Mouse (Mus musculus) embryonic facial prominence, embryonic 11.5 days (tissue): ENCODE measurements around the gene Erich6. TPM values are rescaled to one million over a fixed set of nuclear protein-coding genes. Genes with fewer than 3 reads are reported as not detected.

Source experiments
- ATAC-seq: fragments of 200-750 bp; cut with Nextera tagmentation; replicated peaks from 2 replicates; pipeline ENCODE4 v1.8.0; 2017; ENCODE audit warnings: low read depth; ENCODE audit not compliant: insufficient number of reproducible peaks, low FRiP score, low TSS enrichment
- DNase-seq: peaks from one replicate; pipeline ENCODE4 v3.0.0-alpha.2; 2015; ENCODE audit warnings: low spot score
- H3K27ac ChIP-seq: fragments of 300-500 bp; sonication (generic); replicated peaks from 2 replicates; pipeline ENCODE4 v1.5.1; 2014; ENCODE audit warnings: mild to moderate bottlenecking, low read depth, low read length, control low read depth
- H3K27me3 ChIP-seq: fragments of 300-500 bp; sonication (generic); 2 replicates; pipeline ENCODE4 v1.6.1; 2014; ENCODE audit warnings: mild to moderate bottlenecking, low read length, moderate library complexity, mixed read lengths; ENCODE audit not compliant: control insufficient read depth, insufficient read depth
- H3K36me3 ChIP-seq: fragments of 300-500 bp; sonication (generic); replicated peaks from 2 replicates; pipeline ENCODE4 v1.6.1; 2014; ENCODE audit warnings: low read depth, mild to moderate bottlenecking, low read length, moderate library complexity, mixed read lengths; ENCODE audit not compliant: control insufficient read depth, insufficient read depth
- H3K4me1 ChIP-seq: fragments of 300-500 bp; sonication (generic); 2 replicates; pipeline ENCODE4 v1.6.1; 2014; ENCODE audit warnings: low read length, mixed read lengths; ENCODE audit not compliant: control insufficient read depth, insufficient read depth
- H3K4me2 ChIP-seq: fragments of 300-500 bp; sonication (generic); 2 replicates; pipeline ENCODE4 v1.6.1; 2014; ENCODE audit warnings: low read depth, mild to moderate bottlenecking, control low read depth, low read length, moderate library complexity
- H3K4me3 ChIP-seq: fragments of 300-500 bp; sonication (generic); 2 replicates; pipeline ENCODE4 v1.5.1; 2014; ENCODE audit warnings: low read depth, low read length, control low read depth
- H3K9ac ChIP-seq: fragments of 300-500 bp; sonication (generic); replicated peaks from 2 replicates; pipeline ENCODE4 v1.6.1; 2014; ENCODE audit warnings: mild to moderate bottlenecking, control low read depth, low read length
- H3K9me3 ChIP-seq: fragments of 300-500 bp; sonication (generic); replicated peaks from 2 replicates; pipeline ENCODE4 v1.6.1; 2016; ENCODE audit warnings: mild to moderate bottlenecking, low read length, inconsistent platforms, mixed read lengths; ENCODE audit not compliant: control insufficient read depth
- WGBS: fragments of 180-500 bp; shearing (Covaris S2); extraction: QIAGEN DNeasy Blood & Tissue Kit; methylation state at CpG from one replicate; pipeline ENCODE4 v1.1.7; 2014; 5-methylcytosine and 5-hydroxymethylcytosine counted together
- polyA plus RNA-seq: library from polyadenylated mRNA; unstranded; fragments of >200 nt; fragmentation: Nextera tagmentation; extraction: Ambion mirVana; gene quantifications from 2 replicates; pipeline ENCODE4 v1.2.1, GENCODE M21; 2014

Erich6 gene
- polyA plus RNA-seq, result 0.10 TPM in 1 of 2 replicates, not detected in the other

GRCm38 (mm10) chr3:58636406-58637295 is at the start of gene Erich6:
TSS of gene Erich6 (minus strand) at chr3:58637207.
- Histone ChIP-seq H3K27ac (no peak within 1 kb of the TSS), H3K4me2 (peak within 1 kb of the TSS; percentile 88), H3K9me3 (no peaks in the 10 kb centered on the region), H3K4me1 (no peaks in the 10 kb centered on the region), H3K9ac (peak within 1 kb of the TSS; percentile 52), H3K36me3 (no peaks in the 10 kb centered on the region), H3K27me3 (no peaks in the 10 kb centered on the region), H3K4me3 (peak within 1 kb of the TSS; percentile 45)
- peak; percentile 87 for ATAC-seq
- under 1% methylated on average over 34 of the region's 34 CpGs for WGBS
- DNase-seq, result peak; percentile 63

GRCm38 (mm10) chr3:58686206-58686921 is 49.4 kb upstream of the Erich6 start:
- H3K9me3 ChIP-seq, result no peaks in the 10 kb centered on the region
- no peak overlapping the region for H3K9ac ChIP-seq
- 80% methylated on average over 7 of the region's 7 CpGs for WGBS
- H3K4me3 ChIP-seq, result no peak overlapping the region
- H3K4me2 ChIP-seq, result no peak overlapping the region
- no peak overlapping the region for H3K27ac ChIP-seq
- ATAC-seq, result no peak
- DNase-seq, result no peak
- no peaks in the 10 kb centered on the region for H3K4me1 ChIP-seq
- no peaks in the 10 kb centered on the region for H3K27me3 ChIP-seq
- H3K36me3 ChIP-seq, result no peaks in the 10 kb centered on the region

- H3K4me1 ChIP-seq, result no peaks in the 10 kb centered on the region
- no peak for ATAC-seq
- no peak for DNase-seq
- H3K9me3 ChIP-seq, result no peaks in the 10 kb centered on the region
- 86% methylated on average over 3 of the region's 3 CpGs for WGBS
- H3K27me3 ChIP-seq, result no peaks in the 10 kb centered on the region
- no peak overlapping the region for H3K4me2 ChIP-seq
- no peak overlapping the region for H3K9ac ChIP-seq
- no peak overlapping the region for H3K4me3 ChIP-seq
- no peak overlapping the region for H3K27ac ChIP-seq
- no peaks in the 10 kb centered on the region for H3K36me3 ChIP-seq
Observed at GRCm38 (mm10) chr3:58685396-58685795, 48.4 kb upstream of the Erich6 start.

GRCm38 (mm10) chr3:58683346-58683745 is 46.3 kb upstream of the Erich6 start:
- Histone ChIP-seq H3K36me3 (no peaks in the 10 kb centered on the region), H3K4me1 (no peaks in the 10 kb centered on the region), H3K9ac (no peak overlapping the region), H3K4me2 (no peak overlapping the region), H3K9me3 (no peaks in the 10 kb centered on the region), H3K4me3 (no peak overlapping the region), H3K27me3 (no peaks in the 10 kb centered on the region), H3K27ac (no peak overlapping the region)
- WGBS, result 85% methylated on average over 7 of the region's 7 CpGs
- ATAC-seq (no peak), DNase-seq (no peak)

- H3K4me1 ChIP-seq, result no peaks in the 10 kb centered on the region
- H3K9ac ChIP-seq, result no peak overlapping the region
- ATAC-seq (no peak), DNase-seq (no peak)
- H3K27me3 ChIP-seq, result no peaks in the 10 kb centered on the region
- 91% methylated on average over 4 of the region's 4 CpGs for WGBS
- H3K36me3 ChIP-seq, result no peaks in the 10 kb centered on the region
- H3K4me3 ChIP-seq, result no peak overlapping the region
- no peak overlapping the region for H3K27ac ChIP-seq
- no peak overlapping the region for H3K4me2 ChIP-seq
- no peaks in the 10 kb centered on the region for H3K9me3 ChIP-seq
Observed at GRCm38 (mm10) chr3:58682336-58682735, 45.3 kb upstream of the Erich6 start.

- no peak for ATAC-seq
- 43% methylated on average over 2 of the region's 2 CpGs for WGBS
- no peaks in the 10 kb centered on the region for H3K9me3 ChIP-seq
Observed at GRCm38 (mm10) chr3:58681831-58682230, 44.8 kb upstream of the Erich6 start.

DNA sequence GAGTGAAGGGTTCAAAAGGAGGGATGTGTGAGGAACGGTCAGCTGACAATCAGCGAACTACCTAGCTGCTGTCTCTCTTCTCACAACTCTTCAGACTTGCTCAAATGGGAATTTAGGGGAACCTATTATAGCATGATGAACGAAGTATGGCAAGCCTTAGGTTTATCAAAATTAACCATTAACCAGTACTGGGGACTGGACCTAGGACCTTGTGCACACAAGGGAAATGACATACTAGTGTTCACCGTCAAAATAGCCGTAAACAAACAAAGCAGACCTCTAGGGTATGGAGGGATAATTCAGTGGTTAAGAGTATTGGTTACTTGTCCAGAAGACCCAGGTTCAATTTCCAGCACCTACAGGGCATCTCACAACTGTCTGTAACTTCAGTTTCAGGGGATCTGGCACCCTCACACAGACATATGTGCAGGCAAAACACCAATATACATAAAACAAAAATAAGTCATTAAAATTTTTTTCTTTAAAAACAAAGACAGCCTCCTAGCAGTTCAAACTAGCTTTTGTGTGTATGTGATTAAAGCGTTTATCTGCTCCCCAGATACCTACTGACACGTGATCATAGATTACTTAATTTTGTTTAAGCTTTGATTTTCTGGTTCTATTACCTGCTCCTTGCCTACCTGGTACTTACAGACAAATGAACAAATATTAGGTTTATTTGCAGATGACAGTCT is 44.1 kb upstream of the Erich6 start:
- Histone ChIP-seq H3K9me3 (no peaks in the 10 kb centered on the region), H3K27me3 (no peaks in the 10 kb centered on the region), H3K27ac (no peak overlapping the region), H3K4me3 (no peak overlapping the region), H3K36me3 (no peaks in the 10 kb centered on the region), H3K4me2 (no peak overlapping the region), H3K9ac (no peak overlapping the region), H3K4me1 (no peaks in the 10 kb centered on the region)
- ATAC-seq (no peak), DNase-seq (no peak)
- 85% methylated on average over 7 of the region's 7 CpGs for WGBS

More at GRCm38 (mm10) chr3:58681831-58682230, 44.8 kb upstream of the Erich6 start:
- Histone ChIP-seq H3K27me3 (no peaks in the 10 kb centered on the region), H3K27ac (no peak overlapping the region), H3K9ac (no peak overlapping the region), H3K36me3 (no peaks in the 10 kb centered on the region), H3K4me2 (no peak overlapping the region), H3K4me3 (no peak overlapping the region), H3K4me1 (no peaks in the 10 kb centered on the region)
- no peak for DNase-seq
